Mouse (Mus musculus): ENCODE measurements at regions not wholly inside any gene's neighbourhood (a gene's known extent, or its start where the extent isn't known, plus 50 kb on each side); places are given as distances from the start of the nearest gene placed in this dataset.

DNA sequence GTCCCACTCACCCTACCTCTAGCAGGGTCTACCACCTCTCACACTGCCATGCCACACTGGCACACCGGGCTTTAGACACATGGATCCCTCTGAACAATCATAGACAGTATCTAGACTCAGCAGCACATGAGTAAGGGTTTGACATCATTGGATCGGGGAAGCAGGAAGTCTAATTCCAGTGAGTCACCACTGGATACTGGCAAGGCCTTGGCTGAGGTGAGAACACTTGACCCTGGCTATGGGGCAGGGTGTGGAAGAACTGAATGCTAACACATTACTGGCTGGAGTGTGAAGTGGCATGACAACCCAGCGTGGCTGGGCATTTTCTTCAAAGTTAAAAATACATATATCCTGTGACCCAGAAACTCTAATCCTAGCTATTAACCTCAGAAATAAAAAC lies 114.4 kb downstream of the H2afy start:
- no peak for DNase-seq (ENCODE audit: low spot score in 2 of 2)

DNA sequence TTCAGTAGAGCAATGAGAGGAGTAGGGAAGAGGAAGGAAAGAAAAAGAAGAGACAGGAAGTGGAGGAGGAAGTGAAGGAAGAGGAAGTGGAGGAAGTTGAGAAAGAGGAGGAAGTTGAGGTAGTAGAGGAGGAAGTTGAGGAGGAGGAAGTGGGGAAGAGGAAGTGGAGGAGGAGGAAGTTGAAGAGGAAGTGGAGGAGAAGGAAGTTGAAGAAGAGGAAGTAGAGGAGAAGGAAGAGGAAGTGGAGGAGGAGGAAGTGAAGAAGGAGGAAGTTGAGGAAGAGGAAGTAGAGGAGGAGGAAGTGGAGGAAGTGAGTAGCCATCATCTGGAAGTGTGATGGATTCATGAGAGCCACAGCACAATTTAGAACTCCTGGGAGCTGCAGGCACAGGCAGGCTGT lies 122.2 kb downstream of the H2afy start:
- DNase-seq (ENCODE audit: low spot score in 2 of 2), result no peak

DNA sequence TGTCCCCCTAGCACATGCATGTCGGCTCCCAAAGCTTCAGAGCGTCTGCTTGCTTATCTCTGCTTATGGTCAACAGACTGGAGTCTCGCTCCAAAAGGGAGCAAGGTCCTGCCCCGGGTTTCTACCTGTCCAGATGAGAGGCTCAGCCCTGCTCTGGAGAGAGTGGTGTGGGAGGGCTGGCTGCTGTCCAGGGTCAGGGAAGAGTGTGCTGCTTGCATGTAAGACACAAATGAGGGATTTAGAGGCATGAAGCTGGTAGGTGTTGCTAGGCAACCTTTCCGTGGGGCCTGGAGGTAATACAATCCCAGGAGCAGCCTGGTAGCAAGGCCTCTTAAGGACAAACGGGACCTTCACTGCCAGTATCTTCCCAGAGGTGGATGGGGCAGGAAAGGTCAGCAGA lies 125.7 kb downstream of the H2afy start:
- no peak for DNase-seq (ENCODE audit: low spot score in 2 of 2)

DNA sequence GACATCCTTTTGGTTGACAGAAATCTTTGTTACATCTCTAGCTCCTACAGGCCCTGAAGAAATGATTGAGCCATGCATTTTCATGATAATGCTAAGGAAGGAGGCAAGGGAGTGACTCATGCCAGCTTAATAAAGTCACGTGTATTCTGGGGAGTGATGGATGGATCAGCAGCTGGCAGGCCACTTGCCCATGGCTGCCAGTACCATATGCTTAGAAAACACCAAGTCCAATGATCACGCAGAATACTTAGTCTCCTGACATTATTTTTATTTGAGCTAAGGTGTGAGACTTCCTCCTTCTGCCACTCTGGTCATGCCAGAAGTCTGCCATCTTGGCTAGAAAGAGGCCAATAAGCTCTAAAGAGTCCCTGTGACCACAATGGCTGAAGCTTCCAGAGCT lies 129.3 kb downstream of the H2afy start:
- DNase-seq (ENCODE audit: low spot score in 2 of 2), result no peak

DNA sequence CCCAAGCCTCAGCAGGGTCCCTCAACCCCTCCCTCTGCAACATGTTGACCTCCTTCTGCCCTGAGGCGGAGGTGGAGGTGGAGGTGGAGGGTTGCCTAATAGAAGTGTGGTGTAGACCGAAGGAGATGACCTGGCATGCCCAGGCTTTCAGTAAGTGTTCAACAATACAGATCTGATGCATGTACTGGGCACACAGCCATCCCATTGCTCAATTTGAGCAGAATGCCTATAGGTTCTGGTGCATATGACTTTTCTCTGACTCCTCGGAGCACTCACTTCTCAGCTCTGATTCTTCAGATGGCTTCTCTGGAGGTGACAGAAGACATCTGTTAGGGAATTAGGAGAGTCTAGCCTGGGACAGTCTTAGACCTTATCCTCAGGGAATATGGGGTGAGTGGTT lies 130.4 kb downstream of the H2afy start:
- no peak for DNase-seq (ENCODE audit: low spot score in 2 of 2)

DNA sequence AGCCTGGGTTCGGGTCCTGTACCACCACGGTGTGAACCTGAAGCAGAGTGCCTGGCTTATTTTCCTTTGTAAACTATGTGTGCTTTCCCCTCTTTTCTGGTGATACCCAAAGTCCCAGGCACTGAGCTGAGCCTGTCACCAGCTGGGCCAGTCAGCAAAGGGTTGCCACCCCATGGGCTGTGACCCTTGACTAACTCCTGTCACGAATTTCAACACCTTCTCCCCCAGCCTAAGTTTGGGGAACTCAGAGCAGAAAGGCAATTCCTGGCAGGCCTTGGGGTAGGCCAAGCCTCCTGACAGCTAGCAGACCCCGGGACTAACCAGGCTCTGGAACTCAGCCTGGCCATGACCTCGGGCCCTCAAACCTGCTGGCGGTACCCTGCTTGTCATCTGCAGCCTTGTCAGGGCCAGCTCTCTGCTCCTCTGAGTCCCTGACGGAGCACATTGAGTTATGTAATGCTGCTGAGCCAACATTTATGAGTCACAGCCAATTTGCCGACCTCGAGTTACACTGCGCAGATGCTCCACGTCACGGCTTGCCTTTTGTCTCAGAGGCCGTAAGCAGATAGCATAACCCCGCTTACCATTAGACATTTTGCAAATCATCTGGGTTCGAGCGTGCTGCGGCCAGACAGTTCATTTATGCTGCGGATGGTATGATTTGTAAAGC lies 132.3 kb downstream of the H2afy start:
- peak; percentile 64 to 90 for DNase-seq (ENCODE audit: low spot score in 2 of 2)

DNA sequence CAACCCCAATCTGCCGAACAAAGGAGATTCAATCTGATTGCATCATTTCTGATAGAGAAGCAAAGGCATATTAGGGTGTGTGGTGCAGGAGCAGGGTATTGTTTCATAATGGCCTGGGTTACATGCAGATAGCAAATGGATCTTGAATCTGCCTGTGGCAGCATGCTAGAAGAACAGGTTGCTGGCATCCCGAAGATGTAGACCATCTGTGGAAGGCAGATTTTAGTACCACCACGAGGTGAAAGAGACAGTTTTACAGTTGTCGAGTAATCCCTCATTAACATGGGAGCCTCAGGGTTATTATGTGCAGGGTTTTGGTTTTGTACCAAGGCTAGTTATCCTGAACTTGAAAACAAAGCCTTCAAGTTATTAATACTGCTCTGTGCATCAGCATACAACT lies 140.9 kb downstream of the H2afy start:
- DNase-seq (ENCODE audit: low spot score in 2 of 2), result peak in 1 of 2 experiments; percentile 66

DNA sequence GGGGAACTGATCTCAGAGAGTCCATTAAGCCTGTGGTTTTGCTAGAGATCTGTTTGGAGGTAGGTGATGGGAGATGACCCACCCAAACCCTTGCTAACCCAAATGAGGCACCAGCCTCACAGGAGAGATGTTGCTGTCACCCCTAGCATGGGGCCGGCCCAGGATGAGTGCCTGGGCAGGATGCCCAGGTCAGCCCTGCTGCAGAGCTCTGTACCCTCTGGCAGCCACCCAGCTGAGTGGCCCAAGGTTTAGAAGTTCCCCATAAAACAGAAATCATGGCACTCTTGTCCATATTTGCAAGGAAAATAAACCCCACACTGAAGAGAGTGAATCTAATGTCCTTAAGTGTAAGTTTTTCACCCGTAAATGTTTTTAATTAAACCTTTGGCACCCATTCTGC lies 141.7 kb downstream of the H2afy start:
- DNase-seq (ENCODE audit: low spot score in 2 of 2), result no peak

DNA sequence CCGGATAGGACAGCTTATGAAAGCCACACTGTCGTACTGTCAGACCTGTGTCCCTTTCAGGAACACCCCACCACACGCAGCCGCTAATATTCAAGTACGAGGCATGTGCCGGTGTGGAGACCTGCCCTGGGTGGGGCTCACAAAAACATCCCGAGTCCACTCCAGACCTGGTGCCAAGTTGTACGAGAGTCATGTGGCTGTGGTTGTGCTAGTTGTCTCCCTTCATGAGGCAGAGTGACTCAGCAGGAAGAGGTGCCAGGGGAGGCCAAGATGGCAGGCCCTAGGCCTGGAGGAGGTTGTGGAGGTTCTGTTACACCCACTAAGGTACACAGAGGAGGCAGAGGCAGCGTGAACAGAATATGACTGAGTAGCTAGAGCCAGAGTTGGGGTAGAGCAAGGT lies 143.5 kb downstream of the H2afy start:
- DNase-seq (ENCODE audit: low spot score in 2 of 2), result no peak

DNA sequence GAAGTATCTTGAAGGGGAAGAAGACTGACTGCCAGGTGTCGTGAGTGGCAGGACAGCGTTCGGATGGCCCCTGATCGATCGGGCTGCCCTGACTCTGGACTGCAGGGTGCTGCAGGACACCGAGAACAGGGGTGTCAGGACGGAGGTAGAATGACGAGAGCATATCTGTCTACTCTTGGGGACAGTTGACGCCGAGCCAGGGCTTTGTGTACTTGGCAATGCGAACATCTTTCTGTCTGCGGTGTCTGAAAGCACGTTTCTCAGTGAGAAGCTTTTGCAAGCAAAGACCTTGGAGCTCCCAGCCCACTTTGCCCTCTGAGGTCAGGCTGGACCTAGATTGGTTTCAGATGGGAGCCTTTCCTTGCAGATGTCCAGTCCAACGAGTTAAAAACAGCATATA lies 144.9 kb downstream of the H2afy start:
- no peak for DNase-seq (ENCODE audit: low spot score in 2 of 2)

DNA sequence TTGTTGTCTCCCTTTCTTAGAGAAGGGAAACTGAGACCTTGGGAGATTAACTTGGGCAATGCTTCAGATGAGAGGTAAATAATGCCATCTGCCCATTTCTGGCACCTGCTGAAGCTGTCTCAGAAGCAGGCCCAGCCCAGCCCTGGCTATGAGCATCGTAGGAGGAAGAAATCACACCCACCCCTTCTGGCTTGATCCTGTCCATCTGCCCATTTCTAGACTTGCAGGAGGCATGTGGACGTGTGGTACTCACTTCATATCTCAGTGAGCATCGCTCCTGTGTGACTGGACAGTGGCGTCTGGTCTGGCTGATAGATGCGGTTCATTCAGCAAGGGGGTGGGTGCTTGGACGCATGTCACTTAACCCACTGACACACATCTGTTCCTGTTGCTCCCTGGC lies 146.0 kb downstream of the H2afy start:
- DNase-seq (ENCODE audit: low spot score in 2 of 2), result no peak

DNA sequence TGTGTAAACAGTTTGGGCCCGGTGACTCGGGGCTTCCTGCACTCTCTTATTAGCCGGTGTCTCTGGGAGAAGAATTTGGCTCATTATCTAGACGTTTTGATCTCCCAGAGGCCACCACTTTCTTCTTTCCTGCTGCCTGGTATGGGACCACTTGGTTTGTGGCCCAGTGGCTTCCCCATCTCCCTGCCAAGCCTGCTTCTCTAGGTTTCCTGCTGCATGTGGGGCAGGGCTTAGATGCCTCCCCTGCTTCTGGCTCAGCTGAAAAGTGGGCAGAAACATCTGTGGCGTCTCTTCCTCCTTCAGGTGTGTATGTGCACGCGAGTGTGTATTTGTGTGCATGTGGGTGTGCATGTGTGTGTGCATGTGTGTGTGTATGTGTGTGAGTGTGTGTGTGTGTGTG lies 146.8 kb downstream of the H2afy start:
- no peak for DNase-seq (ENCODE audit: low spot score in 2 of 2)

DNA sequence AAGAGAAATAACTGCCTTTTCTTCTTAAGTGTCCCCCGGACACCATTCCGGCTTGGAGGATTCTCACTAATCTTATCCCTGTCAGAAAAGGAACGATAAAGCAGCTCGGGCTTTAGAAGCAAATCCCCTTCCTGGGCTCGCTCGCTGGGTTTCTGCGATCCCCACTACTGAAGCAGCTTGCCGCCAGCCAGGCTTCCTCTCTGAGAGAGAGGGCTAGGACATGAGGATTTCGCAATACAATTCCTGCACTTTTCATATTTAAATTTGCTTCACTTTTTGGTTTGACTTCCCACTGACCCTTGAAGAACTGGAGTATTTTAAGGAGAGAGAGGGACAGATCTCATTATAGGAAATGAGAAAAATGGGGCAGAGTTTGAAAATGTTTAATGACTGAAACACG lies 149.4 kb upstream of the Pitx1 start:
- no peak for DNase-seq (ENCODE audit: low spot score in 2 of 2)

DNA sequence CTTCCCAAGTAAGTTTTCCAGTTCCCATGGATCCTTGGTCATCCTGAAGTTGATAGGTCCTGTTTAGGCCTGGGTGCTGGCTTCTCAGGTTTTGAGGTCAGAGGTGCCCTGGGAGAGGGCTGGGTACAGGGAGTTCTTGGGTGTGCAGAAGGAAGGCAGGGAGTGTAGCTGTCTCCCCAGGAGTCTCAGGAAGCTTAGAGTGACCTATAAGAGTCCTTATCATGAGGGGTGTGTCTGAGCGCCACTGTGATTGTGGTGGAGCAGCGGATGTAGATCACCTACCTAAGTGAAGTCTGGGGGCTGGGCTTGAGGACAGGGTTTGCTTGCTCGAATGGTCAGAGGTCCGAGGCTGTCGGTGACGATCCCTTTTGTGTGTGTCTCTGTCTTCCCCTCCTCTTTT lies 148.8 kb upstream of the Pitx1 start:
- DNase-seq (ENCODE audit: low spot score in 2 of 2), result no peak

DNA sequence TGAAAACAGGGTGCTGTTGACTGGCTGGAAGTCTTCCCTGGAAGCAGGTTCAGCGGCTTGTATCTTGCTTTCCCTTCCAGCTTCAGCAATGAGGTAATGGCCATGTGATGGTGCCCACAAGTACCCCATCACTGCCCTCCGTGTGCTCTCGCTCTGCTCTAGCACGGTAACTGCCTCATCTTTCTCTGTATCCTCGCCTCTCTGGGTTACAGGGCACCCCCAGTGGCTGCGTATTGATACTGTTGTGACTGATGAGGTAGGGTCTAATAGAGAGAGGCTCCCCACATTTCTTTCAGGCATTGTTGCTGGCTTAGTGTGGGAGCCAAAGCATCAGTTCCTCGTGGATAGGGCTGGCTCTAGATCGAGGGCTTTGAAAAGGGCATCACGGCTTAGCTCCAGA lies 147.9 kb upstream of the Pitx1 start:
- no peak for DNase-seq (ENCODE audit: low spot score in 2 of 2)

DNA sequence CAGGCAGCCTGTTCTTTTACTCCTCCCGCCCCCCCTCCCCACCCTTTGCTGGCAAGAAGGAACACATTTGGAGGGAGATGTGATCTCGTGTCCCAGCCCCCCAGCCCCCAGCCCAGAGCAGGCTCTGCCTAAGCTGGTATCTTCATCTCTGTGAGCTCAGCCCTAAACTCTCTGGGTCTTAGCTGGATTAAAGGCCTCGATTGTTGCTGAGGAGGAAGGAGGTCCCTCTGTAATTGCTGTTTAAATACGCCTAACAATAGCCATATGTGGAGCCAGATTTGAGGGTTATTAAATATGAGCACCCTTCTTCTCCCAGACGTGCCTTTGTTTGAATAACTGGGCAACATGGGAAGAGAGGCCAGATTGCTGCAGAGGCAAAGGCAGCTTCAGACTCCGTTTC lies 145.0 kb upstream of the Pitx1 start:
- no peak for DNase-seq (ENCODE audit: low spot score in 2 of 2)

DNA sequence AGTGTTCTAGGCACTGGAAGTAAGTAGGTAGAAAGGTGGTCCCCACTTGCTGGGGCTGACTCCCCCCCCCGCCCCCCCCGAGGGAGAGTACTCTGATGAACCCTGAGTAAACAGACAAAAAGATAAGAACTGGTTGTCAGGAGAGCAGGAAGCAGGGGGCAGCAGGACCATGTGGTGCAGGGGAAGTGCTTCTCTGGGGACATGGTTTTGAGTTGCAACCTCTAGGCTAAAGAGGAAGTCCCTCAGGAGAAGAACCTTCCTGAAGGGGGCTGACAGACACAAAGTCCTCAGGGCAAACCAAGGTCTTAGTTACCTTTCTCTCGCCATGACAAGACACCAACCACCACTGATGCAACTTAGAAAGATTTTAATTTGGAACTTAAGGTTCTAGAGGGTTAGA lies 141.9 kb upstream of the Pitx1 start:
- no peak for DNase-seq (ENCODE audit: low spot score in 2 of 2)

DNA sequence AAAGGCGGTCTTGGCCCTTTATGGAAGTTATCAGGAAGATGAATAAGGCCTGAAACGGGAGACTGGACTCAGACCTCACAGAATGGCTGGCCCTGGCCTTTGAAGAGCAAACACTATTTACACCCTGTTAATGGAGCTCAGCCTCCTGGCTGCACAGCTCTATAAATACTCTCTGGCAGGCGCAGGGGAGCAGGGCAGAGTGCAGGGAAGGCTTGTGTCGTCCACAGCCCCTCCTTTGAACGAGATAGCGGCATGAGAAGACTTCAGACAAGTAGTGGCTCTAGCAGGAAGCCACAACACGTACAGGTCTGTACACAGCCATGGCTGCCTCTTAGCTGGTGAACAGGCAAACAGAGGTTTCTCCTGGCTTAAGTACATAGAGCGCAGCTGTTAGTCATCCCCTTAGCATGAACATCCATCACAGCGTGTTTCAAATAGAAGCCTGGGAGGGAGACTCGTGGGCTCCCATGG lies 141.0 kb upstream of the Pitx1 start:
- DNase-seq (ENCODE audit: low spot score in 2 of 2), result no peak

DNA sequence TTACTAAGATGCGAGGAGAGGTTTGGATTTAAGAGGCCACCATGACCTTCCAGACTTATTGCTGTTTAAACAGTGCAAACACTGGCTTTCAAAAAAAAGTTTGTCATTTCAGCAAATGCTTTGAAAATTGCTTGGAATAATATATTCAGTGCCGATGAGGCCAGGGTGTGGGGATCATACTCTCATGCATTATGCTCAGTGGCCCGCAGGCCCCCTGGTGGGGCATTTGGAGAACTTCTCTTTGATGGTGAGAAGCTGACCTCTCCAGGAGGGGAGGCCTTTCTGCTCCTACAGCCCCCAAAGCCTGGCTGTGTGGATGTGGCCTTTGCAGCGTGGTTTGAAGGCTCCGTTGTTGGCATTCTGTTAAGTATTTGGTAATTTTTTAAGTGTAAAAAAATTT lies 138.1 kb upstream of the Pitx1 start:
- no peak for DNase-seq (ENCODE audit: low spot score in 2 of 2)

DNA sequence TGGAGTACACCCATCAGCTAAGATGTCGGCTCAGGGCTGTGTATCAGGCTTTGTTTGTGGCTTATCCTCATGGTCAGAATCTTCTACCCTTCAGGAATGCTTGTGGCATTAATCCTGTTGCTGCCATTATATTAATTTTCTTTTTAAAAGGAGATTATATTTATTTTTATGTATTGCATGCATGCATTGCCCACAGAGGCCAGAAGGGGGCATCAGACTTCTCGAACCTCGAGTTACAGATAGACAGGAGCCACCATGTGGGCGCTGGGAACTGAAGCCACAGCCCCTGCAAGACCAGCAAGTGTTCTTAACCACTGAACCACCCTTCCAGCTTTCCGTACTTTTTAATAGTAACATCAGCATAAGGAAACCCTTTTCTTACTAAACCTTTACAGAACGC lies 134.7 kb upstream of the Pitx1 start:
- no peak for DNase-seq (ENCODE audit: low spot score in 2 of 2)

DNA sequence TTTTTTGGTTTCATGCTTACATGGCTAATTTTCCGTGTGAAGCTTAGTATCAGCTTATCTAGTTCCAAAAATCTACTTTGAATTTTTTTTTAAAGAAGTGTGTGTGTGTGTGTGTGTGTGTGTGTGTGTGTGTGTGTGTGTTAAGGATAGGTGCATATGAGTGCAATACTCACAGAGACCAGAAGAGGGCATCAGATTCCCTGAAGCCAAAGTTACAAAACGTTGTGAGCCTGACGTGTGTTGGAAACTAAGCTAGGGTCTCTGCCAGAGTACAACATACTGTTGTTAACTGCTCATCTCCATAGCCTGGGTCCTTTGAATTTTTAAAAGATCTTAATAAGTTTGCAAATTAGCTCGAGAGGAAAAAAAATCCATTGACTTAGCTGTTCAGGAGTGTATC lies 133.5 kb upstream of the Pitx1 start:
- DNase-seq (ENCODE audit: low spot score in 2 of 2), result no peak

DNA sequence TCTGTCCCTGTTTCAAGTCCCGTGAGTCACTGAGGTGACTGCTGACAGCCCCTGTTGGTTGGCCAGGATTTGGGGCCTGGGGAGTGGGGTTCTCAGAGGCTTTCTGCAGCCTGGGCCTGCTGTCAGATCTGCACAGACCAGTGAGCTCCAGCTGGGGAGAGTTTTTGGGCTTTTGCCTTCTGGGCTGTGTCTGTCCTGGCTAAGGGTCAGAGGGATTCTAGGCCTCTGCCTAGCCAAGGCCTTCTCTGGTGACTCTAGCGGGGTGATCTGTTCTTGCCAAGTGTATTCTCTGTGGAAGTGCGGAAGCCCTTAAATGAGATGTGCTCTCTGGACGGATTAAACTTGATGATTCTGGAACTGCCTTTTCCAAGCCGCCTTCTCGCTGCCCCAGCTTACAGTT lies 131.2 kb upstream of the Pitx1 start:
- DNase-seq (ENCODE audit: low spot score in 2 of 2), result no peak

DNA sequence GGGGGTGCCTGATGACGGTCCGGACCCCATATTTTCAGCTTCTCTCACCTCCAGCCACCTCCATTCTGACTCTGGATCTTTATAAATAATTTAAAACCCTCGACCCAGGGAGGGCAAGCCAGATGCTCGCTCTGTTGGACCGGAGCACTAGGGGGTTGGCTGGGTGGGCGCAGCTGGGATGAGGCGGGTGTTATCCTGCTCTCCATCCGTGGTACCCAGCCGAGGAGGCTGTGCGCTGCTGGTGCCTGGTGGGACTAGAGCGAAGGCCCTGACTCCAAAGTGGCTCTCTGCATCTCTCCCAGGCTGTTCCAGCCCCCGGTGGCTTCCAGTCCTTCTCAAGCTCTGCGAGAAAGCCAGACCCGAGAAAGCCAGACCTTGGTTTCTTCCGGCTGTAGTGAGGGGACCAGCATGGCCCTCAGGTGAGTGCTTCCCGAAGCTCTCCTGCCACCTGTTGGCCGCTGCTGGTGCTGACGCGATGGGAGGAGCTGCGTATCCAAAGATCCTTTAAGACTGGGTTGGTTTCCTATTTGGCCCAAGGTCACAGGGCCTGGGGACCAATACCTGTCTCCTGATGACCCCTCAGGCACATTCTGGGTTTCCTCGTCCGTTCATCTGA lies 127.1 kb upstream of the Pitx1 start:
- DNase-seq (ENCODE audit: low spot score in 2 of 2), result peak; percentile 36 to 47

Measured in layer of hippocampus, adult 18-20 months (tissue).